Mouse (Mus musculus): ENCODE results near the gene Uaca. TPM values are rescaled to one million over a fixed set of nuclear protein-coding genes. Genes with fewer than 3 reads are reported as not detected.

Gene Uaca
- total RNA-seq, 2 experiments from 2014 or later: 8.6 to 8.9 TPM

GRCm38 (mm10) chr9:60819340-60819739 lies 25.0 kb downstream of the Uaca start:
- Histone ChIP-seq H3K27ac (no peak overlapping the region), H3K4me3 (no peak overlapping the region)
- no peak for DNase-seq (ENCODE audit: extremely low spot score in 1 of 2, low spot score in 2 of 2)
- intact Hi-C loops (cut with DNase I): loop anchor here (1.0 kb wide), 1 partner anchor 39 kb away; no protein-coding TSS in a partner anchor
- TF ChIP-seq CTCF (IDR thresholded peaks at IDR 0.05): peak; percentile 84

DNA sequence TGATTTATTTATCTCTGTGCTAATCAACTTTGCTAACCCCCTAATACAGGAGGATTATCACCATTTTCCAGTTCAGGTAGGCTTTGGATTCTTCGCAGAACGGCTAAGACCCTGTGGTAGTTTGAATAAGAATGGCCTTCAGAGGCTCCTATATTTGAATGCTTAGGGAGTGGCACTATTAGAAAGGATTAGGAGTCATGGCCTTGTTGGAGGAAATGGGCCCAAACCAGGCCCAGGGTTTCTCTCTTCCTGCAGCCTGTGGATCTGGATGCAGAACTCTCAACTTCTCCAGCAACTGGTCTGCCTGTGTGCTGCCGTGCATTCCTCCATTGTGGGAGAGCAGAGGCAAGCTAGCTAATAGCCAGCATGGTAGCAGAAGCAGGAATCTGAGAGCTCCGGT lies 27.2 kb downstream of the Uaca start:
- Histone ChIP-seq H3K27ac (no peak overlapping the region), H3K4me3 (no peak overlapping the region)
- intact Hi-C loops (cut with DNase I): loop anchor here (2.0 kb wide), 1 partner anchor 65 kb away; no protein-coding TSS in a partner anchor
- TF ChIP-seq CTCF (IDR thresholded peaks at IDR 0.05): no peak
- DNase-seq (ENCODE audit: extremely low spot score in 1 of 2, low spot score in 2 of 2): no peak

GRCm38 (mm10) chr9:60822681-60823080 lies 28.3 kb downstream of the Uaca start:
- Histone ChIP-seq H3K4me3 (no peak overlapping the region), H3K27ac (no peak overlapping the region)
- intact Hi-C loops (cut with DNase I): no loop called here
- TF ChIP-seq CTCF (IDR thresholded peaks at IDR 0.05): no peak
- DNase-seq (ENCODE audit: extremely low spot score in 1 of 2, low spot score in 2 of 2): no peak

DNA sequence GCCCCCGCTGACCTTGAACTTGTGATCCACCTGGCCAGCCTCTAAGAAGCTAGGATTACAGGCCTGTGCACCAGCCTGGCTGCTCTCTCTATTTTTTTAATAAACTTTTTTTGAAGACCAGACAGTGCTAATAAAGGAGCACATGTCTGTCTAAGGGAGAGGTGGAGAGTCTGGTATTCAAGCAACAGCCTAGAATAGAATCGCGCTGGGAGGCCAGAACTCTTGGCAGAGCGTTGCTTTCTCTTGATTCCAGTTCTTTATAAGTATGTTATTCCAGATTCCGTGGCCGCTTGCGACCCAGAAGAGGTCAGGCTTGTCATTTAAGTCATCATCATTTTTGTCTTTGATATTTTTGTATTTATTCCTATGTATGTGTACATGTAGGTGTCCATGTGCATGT lies 31.2 kb downstream of the Uaca start:
- no peak for DNase-seq (ENCODE audit: extremely low spot score in 1 of 2, low spot score in 2 of 2)
- Histone ChIP-seq H3K27ac (no peak overlapping the region), H3K4me3 (no peak overlapping the region)
- intact Hi-C loops (cut with DNase I): no loop called here
- no peak for TF ChIP-seq CTCF (IDR thresholded peaks at IDR 0.05)

DNA sequence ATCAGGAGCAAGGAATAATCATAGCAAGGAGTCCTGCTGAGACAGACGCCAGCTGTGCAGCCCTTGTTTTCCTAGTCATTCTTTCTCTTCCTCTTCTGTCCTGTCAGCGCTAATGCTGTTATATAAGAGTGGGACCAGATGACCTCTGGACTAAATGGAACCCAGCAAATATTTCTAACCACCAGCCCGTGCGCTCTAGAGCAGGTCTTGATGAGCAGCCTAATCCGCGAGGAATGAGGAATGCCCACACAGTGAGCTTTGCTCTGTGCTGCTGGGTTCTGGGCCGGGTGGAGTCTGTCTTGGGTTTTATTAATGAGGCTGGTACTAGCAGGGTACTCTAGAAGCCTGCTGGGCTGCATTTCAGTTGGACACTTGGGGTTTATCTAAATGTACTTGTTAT lies 32.4 kb downstream of the Uaca start:
- H3K4me3 ChIP-seq: no peak overlapping the region
- TF ChIP-seq CTCF (IDR thresholded peaks at IDR 0.05): no peak
- DNase-seq (ENCODE audit: extremely low spot score in 1 of 2, low spot score in 2 of 2): no peak
- intact Hi-C loops (cut with DNase I): no loop called here
- no peak overlapping the region for H3K27ac ChIP-seq

- no peak for TF ChIP-seq CTCF (IDR thresholded peaks at IDR 0.05)
- DNase-seq (ENCODE audit: extremely low spot score in 1 of 2, low spot score in 2 of 2): no peak
- intact Hi-C loops (cut with DNase I): no loop called here
- no peak overlapping the region for H3K27ac ChIP-seq
- H3K4me3 ChIP-seq: no peak overlapping the region
Measured at GRCm38 (mm10) chr9:60828196-60828595, 33.9 kb downstream of the Uaca start.

GRCm38 (mm10) chr9:60829610-60830009 lies 35.3 kb downstream of the Uaca start:
- TF ChIP-seq CTCF (IDR thresholded peaks at IDR 0.05): no peak
- intact Hi-C loops (cut with DNase I): no loop called here
- DNase-seq (ENCODE audit: extremely low spot score in 1 of 2, low spot score in 2 of 2): no peak
- H3K27ac ChIP-seq: no peak overlapping the region
- H3K4me3 ChIP-seq: no peak overlapping the region

- no peak for TF ChIP-seq CTCF (IDR thresholded peaks at IDR 0.05)
- intact Hi-C loops (cut with DNase I): no loop called here
Measured at GRCm38 (mm10) chr9:60830079-60830478, 35.7 kb downstream of the Uaca start.

DNA sequence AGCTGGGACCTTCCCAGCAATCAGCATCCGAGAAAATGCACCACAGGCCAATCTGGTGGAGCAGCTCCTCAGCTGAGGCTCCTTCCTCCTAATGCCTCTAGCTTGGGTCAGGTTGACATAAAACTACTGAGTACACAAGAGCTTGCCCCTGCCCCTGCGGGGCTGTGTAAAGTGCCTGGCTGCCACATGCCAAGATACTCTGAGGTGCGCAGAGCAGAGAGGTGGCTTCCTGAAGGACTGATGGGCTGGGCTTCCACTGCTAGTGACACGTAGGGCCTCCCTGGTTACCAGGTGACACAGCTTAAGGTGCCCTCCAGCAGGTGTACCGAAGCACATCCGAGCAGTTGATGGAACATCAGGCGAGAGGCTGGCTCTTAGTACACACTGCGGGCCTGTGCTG lies 37.9 kb downstream of the Uaca start:
- TF ChIP-seq CTCF (IDR thresholded peaks at IDR 0.05): no peak
- H3K4me3 ChIP-seq: no peak overlapping the region
- no peak for DNase-seq (ENCODE audit: extremely low spot score in 1 of 2, low spot score in 2 of 2)
- no peak overlapping the region for H3K27ac ChIP-seq
- intact Hi-C loops (cut with DNase I): no loop called here

More at GRCm38 (mm10) chr9:60830079-60830478, 35.7 kb downstream of the Uaca start:
- Histone ChIP-seq H3K27ac (no peak overlapping the region), H3K4me3 (no peak overlapping the region)
- DNase-seq (ENCODE audit: extremely low spot score in 1 of 2, low spot score in 2 of 2): no peak

GRCm38 (mm10) chr9:60836151-60836550 lies 41.8 kb downstream of the Uaca start:
- Histone ChIP-seq H3K4me3 (no peak overlapping the region), H3K27ac (no peak overlapping the region)
- no peak for DNase-seq (ENCODE audit: extremely low spot score in 1 of 2, low spot score in 2 of 2)
- intact Hi-C loops (cut with DNase I): no loop called here
- TF ChIP-seq CTCF (IDR thresholded peaks at IDR 0.05): no peak

- no peak for DNase-seq (ENCODE audit: extremely low spot score in 1 of 2, low spot score in 2 of 2)
- H3K4me3 ChIP-seq: peak overlapping the region; percentile 31
- no peak overlapping the region for H3K27ac ChIP-seq
- no peak; the same call in 1 of the 2 replicates for TF ChIP-seq CTCF (IDR thresholded peaks at IDR 0.05)
- intact Hi-C loops (cut with DNase I): no loop called here
Measured at GRCm38 (mm10) chr9:60837078-60837448, 42.7 kb downstream of the Uaca start.

GRCm38 (mm10) chr9:60837449-60838141 lies 43.3 kb downstream of the Uaca start:
- Histone ChIP-seq H3K4me3 (peak overlapping the region; percentile 31), H3K27ac (peak overlapping the region; percentile 74)
- TF ChIP-seq CTCF (IDR thresholded peaks at IDR 0.05): no peak
- intact Hi-C loops (cut with DNase I): no loop called here
- DNase-seq (ENCODE audit: extremely low spot score in 1 of 2, low spot score in 2 of 2): no peak

GRCm38 (mm10) chr9:60838331-60838872 lies 44.1 kb downstream of the Uaca start:
- no peak overlapping the region for H3K27ac ChIP-seq
- intact Hi-C loops (cut with DNase I): no loop called here
- H3K4me3 ChIP-seq: no peak overlapping the region
- no peak for TF ChIP-seq CTCF (IDR thresholded peaks at IDR 0.05)
- no peak for DNase-seq (ENCODE audit: extremely low spot score in 1 of 2, low spot score in 2 of 2)
